Mouse (Mus musculus): ENCODE measurements around the gene Cnnm1.

- TF ChIP-seq EP300 (IDR thresholded peaks at IDR 0.05; ENCODE audit: low read depth in 1 of 2, low read length in 2 of 2) (no peak), CHD1 (IDR thresholded peaks at IDR 0.05; ENCODE audit: low read depth, low read length) (no peak), KAT2A (conservative IDR thresholded peaks at IDR 0.05; ENCODE audit: low read depth, low read length) (no peak), HCFC1 (IDR thresholded peaks at IDR 0.05; ENCODE audit: low read depth, low read length) (no peak), CTCF (IDR thresholded peaks at IDR 0.05 in 2 of 3, conservative IDR thresholded peaks at IDR 0.05 in 1 of 3; ENCODE audit: control insufficient read depth in 1 of 3, insufficient read depth in 1 of 3, low read depth in 2 of 3, low read length in 3 of 3, poor library complexity in 1 of 3, severe bottlenecking in 1 of 3) (no peak), ZKSCAN1 (IDR thresholded peaks at IDR 0.05; ENCODE audit: low read depth, low read length) (no peak), POLR2A (IDR thresholded peaks at IDR 0.05; ENCODE audit: control insufficient read depth in 1 of 2, insufficient read depth in 1 of 2, low read depth in 1 of 2, low read length in 2 of 2, poor library complexity in 1 of 2) (no peak), GATA1 (IDR thresholded peaks at IDR 0.05; ENCODE audit: low read depth, low read length) (no peak), ZMIZ1 (IDR thresholded peaks at IDR 0.05; ENCODE audit: low read depth, low read length) (no peak), MXI1 (IDR thresholded peaks at IDR 0.05; ENCODE audit: low read depth, low read length) (no peak), MYB (IDR thresholded peaks at IDR 0.05; ENCODE audit: low read depth, low read length) (no peak), CHD2 (IDR thresholded peaks at IDR 0.05; ENCODE audit: low read length) (no peak)
Measured at GRCm38 (mm10) chr19:43517808-43518207, 77.6 kb downstream of the Cnnm1 start.
